Mouse (Mus musculus) lung, postnatal 0 days (tissue): ENCODE results near the gene Rassf3.

Source experiments
- CTCF ChIP-seq: IDR thresholded peaks from 2 replicates; pipeline ENCODE4 v1.5.1; 2016; ENCODE audit warnings: antibody characterized with exemption, mild to moderate bottlenecking
- EP300 ChIP-seq: IDR thresholded peaks from 2 replicates; pipeline ENCODE4 v1.6.1; 2016; ENCODE audit warnings: antibody characterized with exemption, mild to moderate bottlenecking, control low read depth

GRCm38 (mm10) chr10:121386347-121386746 lies 89.8 kb downstream of the Rassf3 start:
- no peak for TF ChIP-seq CTCF
- TF ChIP-seq EP300 = no peak
